Mouse (Mus musculus) bone marrow, adult 2 months (tissue): ENCODE data around the gene Hist1h1a.

ENCODE experiments used
- CTCF ChIP-seq: fragments of 200-500 bp; IDR thresholded peaks from 2 replicates; pipeline ENCODE4 v1.5.1; 2011; ENCODE audit warnings: low read length, control low read depth; ENCODE audit not compliant: control insufficient read depth, insufficient read depth
- POLR2A ChIP-seq: fragments of 200-500 bp; IDR thresholded peaks from 2 replicates; pipeline ENCODE4 v1.6.1; 2011; ENCODE audit warnings: low read depth, mild to moderate bottlenecking, control low read depth, low read length, borderline replicate concordance; ENCODE audit not compliant: control insufficient read depth

GRCm38 (mm10) chr13:23779025-23779424, 15.6 kb downstream of the Hist1h1a start:
- TF ChIP-seq CTCF: no peak
- no peak for TF ChIP-seq POLR2A
